Mouse (Mus musculus) fat pad, adult 2 months (tissue): Measurements from ENCODE around the gene Fto.

Experiments
- DNase-seq: peaks from one replicate; pipeline ENCODE4 v3.0.0-alpha.2; 2011; ENCODE audit warnings: low read depth, low spot score; ENCODE audit errors: extremely low read depth

The Fto gene

GRCm38 (mm10) chr8:91494501-91495259, 181.4 kb downstream of the Fto start:
- DNase-seq, result no peak

GRCm38 (mm10) chr8:91495260-91495601, 181.9 kb downstream of the Fto start:
- no peak for DNase-seq

GRCm38 (mm10) chr8:91496000-91496399, 182.7 kb downstream of the Fto start:
- DNase-seq, result no peak

GRCm38 (mm10) chr8:91496936-91497335, 183.6 kb downstream of the Fto start:
- DNase-seq, result no peak

GRCm38 (mm10) chr8:91498611-91499010, 185.3 kb downstream of the Fto start:
- no peak for DNase-seq

GRCm38 (mm10) chr8:91499303-91499702, 186.0 kb downstream of the Fto start:
- DNase-seq, result no peak

GRCm38 (mm10) chr8:91501960-91502600, 188.8 kb downstream of the Fto start:
- DNase-seq, result no peak

GRCm38 (mm10) chr8:91502791-91503190, 189.5 kb downstream of the Fto start:
- no peak for DNase-seq

GRCm38 (mm10) chr8:91504360-91504759, 191.0 kb downstream of the Fto start:
- DNase-seq, result no peak

- no peak for DNase-seq
Observed at GRCm38 (mm10) chr8:91504891-91505290, 191.6 kb downstream of the Fto start.

- DNase-seq, result no peak
Observed at GRCm38 (mm10) chr8:91505411-91505954, 192.2 kb downstream of the Fto start.

- no peak for DNase-seq
Observed at GRCm38 (mm10) chr8:91505997-91506672, 192.8 kb downstream of the Fto start.

- DNase-seq, result no peak
Observed at GRCm38 (mm10) chr8:91506682-91507257, 193.4 kb downstream of the Fto start.

GRCm38 (mm10) chr8:91507681-91508097, 194.4 kb downstream of the Fto start:
- DNase-seq, result no peak

- no peak for DNase-seq
Observed at GRCm38 (mm10) chr8:91508284-91508683, 195.0 kb downstream of the Fto start.

GRCm38 (mm10) chr8:91509206-91509899, 196.0 kb downstream of the Fto start:
- no peak for DNase-seq

GRCm38 (mm10) chr8:91509900-91510260, 196.6 kb downstream of the Fto start:
- DNase-seq, result no peak

- no peak for DNase-seq
Observed at GRCm38 (mm10) chr8:91510716-91511115, 197.4 kb downstream of the Fto start.

- no peak for DNase-seq
Observed at GRCm38 (mm10) chr8:91511943-91512342, 198.6 kb downstream of the Fto start.

- DNase-seq, result no peak
Observed at GRCm38 (mm10) chr8:91514752-91515478, 201.6 kb downstream of the Fto start.
